Mouse (Mus musculus): ENCODE data around the gene Kel. TPM values are rescaled to one million over a fixed set of nuclear protein-coding genes. Genes with fewer than 3 reads are reported as not detected.

The Kel gene
- 7.7 and 10.9 TPM in 2 replicates for polyA plus RNA-seq (2016; fragmentation: Nextera tagmentation; extraction: Ambion mirVana)

DNA sequence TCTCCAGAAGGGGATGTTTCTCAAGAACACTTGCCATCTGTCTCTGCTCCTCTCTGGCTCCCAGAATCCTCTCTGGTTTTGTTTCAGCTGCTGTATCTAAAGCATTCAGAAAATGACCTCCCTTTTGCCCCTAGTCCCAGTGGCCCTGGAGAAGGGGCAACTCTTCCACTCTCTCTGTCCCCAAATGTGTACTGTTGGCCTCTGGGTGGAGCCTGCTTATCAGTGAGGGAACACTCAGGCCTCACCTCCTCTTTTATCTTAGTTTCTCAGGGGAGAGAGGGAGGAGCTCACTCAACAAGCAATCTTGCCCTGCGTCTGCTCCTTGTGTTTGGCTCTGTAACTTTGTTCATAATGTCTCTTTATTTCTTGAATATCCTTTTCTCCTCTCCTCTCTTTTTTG is at the start of gene Kel:
Gene Kel (minus strand): TSS at position 217 of the 400 bp plus-strand sequence.
- Histone ChIP-seq H3K27me3 (ENCODE audit: poor library complexity, severe bottlenecking) (no peaks in the 10 kb centered on the region), H3K4me1 (no peaks in the 10 kb centered on the region), H3K4me3 (peak within 1 kb of the TSS; percentile 20; the same call in 1 of the 2 replicates), H3K27ac (peak within 1 kb of the TSS; percentile 60), H3K36me3 (replicated peaks) (no peaks in the 10 kb centered on the region), H3K9me3 (no peaks in the 10 kb centered on the region)
- DNase-seq (ENCODE audit: extremely low spot score, low spot score) = no peak
- 54% methylated on average over 1 of the region's 1 CpGs for WGBS

DNA sequence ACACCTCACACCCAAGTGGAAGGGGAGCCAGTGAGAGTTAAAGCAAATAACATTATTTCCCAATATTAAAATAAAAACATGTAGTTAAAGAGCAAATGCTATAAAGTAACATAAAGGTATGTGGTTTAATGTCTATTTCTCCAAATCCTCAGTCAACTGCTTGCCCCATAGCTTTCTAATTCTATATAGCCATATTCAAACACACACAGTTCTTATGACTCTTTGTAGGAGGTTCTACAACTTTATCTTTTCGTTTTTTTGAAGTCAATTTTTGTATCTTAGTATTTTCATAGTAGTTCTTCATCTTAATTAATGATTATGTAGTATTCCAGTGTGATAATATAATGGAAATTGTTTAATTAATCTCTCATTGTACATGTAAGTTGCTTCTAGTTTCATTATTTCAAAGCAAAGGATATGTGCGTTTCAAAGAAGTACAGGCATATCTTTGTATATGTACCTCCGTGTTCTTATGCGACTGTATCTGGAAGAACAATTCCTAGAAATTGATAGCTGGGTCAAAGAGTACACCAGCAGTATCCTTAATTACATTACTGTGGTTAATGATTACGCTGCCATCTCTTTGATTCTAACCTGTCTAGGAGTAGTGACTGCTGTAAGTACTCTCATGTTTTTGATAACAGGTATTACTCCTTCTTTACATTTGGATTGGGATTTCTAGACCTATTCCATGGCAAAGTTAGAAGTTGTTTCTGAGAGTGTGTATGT is 40.7 kb upstream of the Kel start:
- Histone ChIP-seq H3K4me1 (no peaks in the 10 kb centered on the region), H3K27ac (no peak overlapping the region), H3K36me3 (replicated peaks) (no peaks in the 10 kb centered on the region), H3K9me3 (no peaks in the 10 kb centered on the region), H3K4me3 (no peak overlapping the region), H3K27me3 (ENCODE audit: poor library complexity, severe bottlenecking) (no peaks in the 10 kb centered on the region)
- 78% methylated on average over 5 of the region's 5 CpGs for WGBS
- DNase-seq (ENCODE audit: extremely low spot score, low spot score) = no peak

DNA sequence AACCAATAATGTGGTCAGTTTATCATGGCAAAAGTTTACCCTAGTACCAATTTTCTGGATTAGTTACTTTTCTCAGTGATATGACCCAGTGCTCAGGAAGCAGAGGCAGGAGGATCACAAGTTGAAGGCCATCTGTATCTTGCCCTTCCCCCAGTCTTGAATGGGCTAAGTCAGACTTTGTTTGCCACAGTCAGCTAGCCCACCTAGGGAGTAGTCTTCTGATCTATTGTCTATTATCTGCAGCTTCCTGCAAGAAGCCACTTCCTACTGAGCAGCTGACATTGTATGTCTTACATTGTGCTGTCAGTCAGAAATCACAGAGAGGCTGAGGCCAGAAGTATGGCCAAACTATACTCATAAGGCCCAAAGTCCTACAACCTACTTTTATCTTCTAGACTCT is 37.0 kb upstream of the Kel start:
- Histone ChIP-seq H3K36me3 (replicated peaks) (no peaks in the 10 kb centered on the region), H3K27me3 (ENCODE audit: poor library complexity, severe bottlenecking) (no peaks in the 10 kb centered on the region), H3K27ac (no peak overlapping the region), H3K4me3 (no peak overlapping the region), H3K4me1 (no peaks in the 10 kb centered on the region), H3K9me3 (no peaks in the 10 kb centered on the region)
- no peak for DNase-seq (ENCODE audit: extremely low spot score, low spot score)

DNA sequence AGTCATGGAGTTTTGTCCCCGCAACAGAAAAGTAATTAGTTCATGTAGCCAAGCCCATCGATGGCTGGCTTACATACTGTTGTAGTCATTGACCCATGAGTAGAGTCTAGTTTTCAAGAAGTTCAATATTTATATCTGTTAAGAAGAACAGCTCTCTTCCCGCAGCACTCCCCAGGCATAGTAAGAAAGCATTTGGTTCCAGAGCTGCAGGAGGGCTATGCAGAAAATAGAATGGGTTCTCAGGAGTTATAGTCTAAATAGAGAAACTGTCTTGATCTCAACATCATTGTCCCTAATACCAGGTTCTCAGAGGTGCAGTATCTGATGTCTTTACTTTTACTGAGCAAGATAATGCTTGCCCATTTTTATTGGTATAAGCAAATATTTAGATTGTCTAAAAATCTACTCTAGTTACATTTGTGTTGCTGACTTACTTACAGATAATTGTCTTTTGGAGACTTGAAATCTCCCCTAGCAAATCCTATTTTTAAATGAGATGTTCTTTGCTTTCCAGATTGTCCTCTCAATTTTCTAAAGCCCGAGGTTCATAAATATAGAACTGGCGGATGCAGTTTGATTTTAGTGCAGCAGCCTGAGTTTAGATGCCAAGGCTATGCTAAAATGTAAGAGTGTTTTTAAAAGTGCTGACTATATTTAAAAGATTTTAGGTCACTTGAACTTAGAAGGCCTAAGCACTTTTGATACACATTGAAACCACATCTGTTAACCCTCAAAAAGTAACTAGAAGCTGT is 30.8 kb upstream of the Kel start:
- Histone ChIP-seq H3K27ac (no peak overlapping the region), H3K36me3 (replicated peaks) (no peaks in the 10 kb centered on the region), H3K27me3 (ENCODE audit: poor library complexity, severe bottlenecking) (no peaks in the 10 kb centered on the region), H3K4me3 (no peak overlapping the region), H3K9me3 (no peaks in the 10 kb centered on the region), H3K4me1 (no peaks in the 10 kb centered on the region)
- 94% methylated on average over 5 of the region's 5 CpGs for WGBS
- no peak for DNase-seq (ENCODE audit: extremely low spot score, low spot score)

DNA sequence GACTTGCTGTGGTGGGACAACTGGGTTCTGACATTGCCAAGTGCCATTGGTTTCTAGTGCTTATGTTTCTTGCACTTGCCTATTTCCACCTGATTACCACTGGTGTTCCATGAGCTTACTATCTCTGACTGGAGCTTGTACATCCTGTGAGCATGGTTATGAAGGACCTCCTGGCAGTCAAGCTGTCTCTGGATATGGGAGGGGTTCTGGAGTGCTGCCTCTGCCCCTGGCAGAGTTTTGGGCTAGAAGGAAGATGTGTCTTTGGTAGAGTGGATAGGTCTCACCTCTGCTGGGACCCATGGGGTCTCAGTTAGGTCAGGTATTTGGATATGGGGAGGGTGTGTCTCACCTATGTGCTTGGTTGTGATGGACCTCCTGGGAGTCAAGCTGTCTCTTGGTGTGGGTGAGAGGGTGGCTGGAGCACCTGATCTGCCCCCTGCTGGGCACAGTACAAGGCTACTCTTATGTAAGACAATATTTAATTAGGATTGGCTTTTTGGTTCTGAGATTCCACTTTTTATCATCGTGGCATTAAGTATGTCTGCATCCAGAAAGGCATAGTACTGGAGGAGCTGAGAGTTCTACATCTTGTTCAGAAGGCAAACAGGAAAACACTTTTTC is 24.0 kb upstream of the Kel start:
- H3K9me3 ChIP-seq = no peaks in the 10 kb centered on the region
- no peak for DNase-seq (ENCODE audit: extremely low spot score, low spot score)
- H3K4me1 ChIP-seq = no peaks in the 10 kb centered on the region
- H3K27me3 ChIP-seq (ENCODE audit: poor library complexity, severe bottlenecking) = no peaks in the 10 kb centered on the region
- H3K27ac ChIP-seq = no peak overlapping the region
- H3K36me3 ChIP-seq (replicated peaks) = no peaks in the 10 kb centered on the region
- 82% methylated on average over 1 of the region's 1 CpGs for WGBS
- no peak overlapping the region for H3K4me3 ChIP-seq

DNA sequence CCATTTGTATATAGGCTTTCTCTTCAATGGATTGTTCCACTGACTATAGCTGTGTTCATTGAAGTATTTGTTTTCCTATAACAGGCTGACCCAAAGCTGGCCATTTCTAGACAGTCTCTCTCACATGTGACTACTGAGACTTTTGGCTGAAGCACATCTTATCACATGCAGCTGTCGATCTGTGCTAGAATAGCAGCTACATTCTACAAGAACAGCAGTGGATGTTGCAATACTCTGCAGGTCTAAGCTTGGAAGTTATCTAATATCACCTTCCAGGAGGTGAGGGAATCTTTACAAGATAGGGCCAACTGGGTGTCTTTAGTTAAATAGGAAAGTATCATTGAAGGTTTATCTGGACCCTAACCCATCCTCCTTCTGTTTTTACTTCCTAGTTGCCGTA is 17.3 kb upstream of the Kel start:
- Histone ChIP-seq H3K4me3 (no peak overlapping the region), H3K9me3 (no peaks in the 10 kb centered on the region), H3K27me3 (ENCODE audit: poor library complexity, severe bottlenecking) (no peaks in the 10 kb centered on the region), H3K27ac (no peak overlapping the region), H3K36me3 (replicated peaks) (no peaks in the 10 kb centered on the region), H3K4me1 (no peaks in the 10 kb centered on the region)
- DNase-seq (ENCODE audit: extremely low spot score, low spot score) = no peak
- WGBS = 87% methylated on average over 2 of the region's 2 CpGs

DNA sequence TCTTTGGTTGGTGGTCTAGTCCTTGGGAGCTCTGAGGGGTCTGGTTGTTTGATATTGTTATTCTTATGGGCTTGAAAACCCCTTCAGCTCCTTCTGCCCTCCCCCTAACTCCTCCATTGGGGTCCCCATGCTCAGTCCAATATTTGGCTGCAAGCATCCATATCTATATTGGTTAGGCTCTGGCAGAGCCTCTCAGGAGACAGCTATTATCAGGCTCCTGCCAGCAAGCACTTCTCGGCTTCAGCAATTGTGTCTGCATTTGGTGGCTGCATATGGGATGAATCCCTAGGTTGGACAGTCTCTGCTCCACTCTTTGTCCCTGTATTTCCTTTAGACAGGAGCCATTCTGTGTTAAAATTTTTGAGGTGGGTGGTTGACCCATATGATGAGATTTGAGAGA is 6.1 kb upstream of the Kel start:
- WGBS = 84% methylated on average over 1 of the region's 1 CpGs
- Histone ChIP-seq H3K9me3 (no peaks in the 10 kb centered on the region), H3K4me1 (no peaks in the 10 kb centered on the region), H3K4me3 (no peak overlapping the region), H3K36me3 (replicated peaks) (no peaks in the 10 kb centered on the region), H3K27me3 (ENCODE audit: poor library complexity, severe bottlenecking) (no peaks in the 10 kb centered on the region), H3K27ac (no peak overlapping the region)
- DNase-seq (ENCODE audit: extremely low spot score, low spot score) = no peak

DNA sequence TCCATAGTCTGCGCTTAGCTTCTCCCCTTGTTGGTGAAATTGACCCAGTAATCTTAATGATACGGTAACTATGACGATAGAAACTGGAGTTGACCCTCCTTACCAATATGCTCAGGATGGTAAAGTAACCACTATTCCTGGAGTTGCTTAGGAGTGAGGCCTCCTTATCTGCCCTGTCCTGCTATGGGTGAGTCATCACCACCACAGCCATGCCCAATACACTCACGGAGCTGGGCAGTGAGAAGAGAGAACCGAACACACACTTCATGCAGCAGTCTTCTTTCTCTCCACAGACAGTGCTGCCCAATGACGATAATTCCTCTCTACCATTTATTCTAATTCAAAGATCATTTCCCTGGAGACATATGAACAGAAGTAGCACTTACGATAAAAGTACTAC is 2.1 kb upstream of the Kel start:
- Histone ChIP-seq H3K36me3 (replicated peaks) (no peaks in the 10 kb centered on the region), H3K27me3 (ENCODE audit: poor library complexity, severe bottlenecking) (no peaks in the 10 kb centered on the region), H3K4me1 (no peaks in the 10 kb centered on the region), H3K27ac (0 out of 2 replicates have a peak overlapping the region, but pooled peaks have one; percentile 30), H3K9me3 (no peaks in the 10 kb centered on the region), H3K4me3 (no peak overlapping the region)
- 92% methylated on average over 7 of the region's 7 CpGs for WGBS
- DNase-seq (ENCODE audit: extremely low spot score, low spot score) = no peak

DNA sequence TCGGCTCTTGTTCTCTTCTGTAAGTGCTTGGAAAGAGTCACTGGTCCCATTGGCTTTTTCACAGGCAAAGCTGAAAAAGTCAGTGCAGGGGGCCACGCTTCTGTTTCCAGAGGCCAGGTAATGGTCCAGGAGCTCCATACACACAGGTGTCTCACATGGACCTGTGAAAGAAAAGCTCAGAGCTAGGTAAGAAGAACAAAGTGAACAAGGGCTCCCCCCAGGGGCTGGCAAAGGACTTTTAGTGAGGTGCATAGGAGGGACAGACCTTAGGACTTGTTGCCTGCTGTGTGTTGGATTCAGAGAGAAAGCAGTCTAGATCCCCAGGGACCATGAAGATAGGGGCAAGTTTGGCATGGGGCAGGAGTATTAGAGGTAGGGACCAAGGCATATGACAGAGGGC is 1.2 kb downstream of the Kel start:
- Histone ChIP-seq H3K36me3 (replicated peaks) (no peaks in the 10 kb centered on the region), H3K9me3 (no peaks in the 10 kb centered on the region), H3K4me1 (no peaks in the 10 kb centered on the region), H3K4me3 (peak overlapping the region; percentile 20; the same call in 1 of the 2 replicates), H3K27ac (peak overlapping the region; percentile 60; the same call in 1 of the 2 replicates), H3K27me3 (ENCODE audit: poor library complexity, severe bottlenecking) (no peaks in the 10 kb centered on the region)
- WGBS = 80% methylated on average over 2 of the region's 2 CpGs
- DNase-seq (ENCODE audit: extremely low spot score, low spot score) = no peak

DNA sequence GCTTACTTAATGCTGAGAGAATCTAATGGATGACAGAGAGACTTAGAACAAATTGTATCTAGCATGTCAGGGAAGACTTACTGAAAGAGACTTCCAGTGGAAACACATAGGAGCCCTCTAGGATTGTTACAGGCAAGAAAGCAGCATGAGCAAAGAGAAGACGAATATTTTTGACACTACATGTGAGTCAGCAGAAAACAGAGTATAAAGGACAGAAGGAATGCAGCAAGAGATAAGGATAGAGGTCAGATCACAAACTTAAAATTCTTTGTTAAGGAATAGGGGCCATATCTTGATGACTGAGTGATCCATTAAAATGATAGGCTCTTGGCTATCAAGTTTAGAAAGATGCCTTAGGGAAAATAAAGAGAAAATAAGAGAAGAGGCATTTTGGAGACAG is 2.9 kb downstream of the Kel start:
- Histone ChIP-seq H3K4me1 (no peaks in the 10 kb centered on the region), H3K27me3 (ENCODE audit: poor library complexity, severe bottlenecking) (no peaks in the 10 kb centered on the region), H3K36me3 (replicated peaks) (no peaks in the 10 kb centered on the region), H3K27ac (no peak overlapping the region), H3K4me3 (no peak overlapping the region), H3K9me3 (no peaks in the 10 kb centered on the region)
- no peak for DNase-seq (ENCODE audit: extremely low spot score, low spot score)
- WGBS = 88% methylated on average over 1 of the region's 1 CpGs

DNA sequence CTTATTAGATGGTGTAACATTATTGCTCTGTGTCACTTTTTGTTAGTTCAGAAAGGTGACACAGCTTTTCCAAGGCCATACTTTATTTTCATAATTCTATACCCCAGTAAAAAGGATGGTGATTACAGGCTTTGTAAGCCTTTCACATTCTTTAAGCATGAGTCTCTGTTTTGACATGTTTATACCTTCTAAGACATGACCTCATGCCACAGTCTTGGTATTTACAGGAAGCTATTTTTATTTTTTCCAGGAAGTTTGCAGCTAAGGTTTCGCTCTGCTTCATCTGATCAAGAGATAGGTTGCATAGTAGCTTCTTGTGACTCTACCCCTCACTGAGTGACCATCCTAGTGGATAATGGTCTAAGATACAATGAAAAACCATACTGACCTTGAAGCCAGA is 9.7 kb downstream of the Kel start:
- Histone ChIP-seq H3K9me3 (no peaks in the 10 kb centered on the region), H3K4me1 (no peaks in the 10 kb centered on the region), H3K36me3 (replicated peaks) (no peaks in the 10 kb centered on the region), H3K27me3 (ENCODE audit: poor library complexity, severe bottlenecking) (no peaks in the 10 kb centered on the region), H3K4me3 (no peak overlapping the region), H3K27ac (no peak overlapping the region)
- no peak for DNase-seq (ENCODE audit: extremely low spot score, low spot score)
- WGBS = 92% methylated on average over 1 of the region's 1 CpGs

DNA sequence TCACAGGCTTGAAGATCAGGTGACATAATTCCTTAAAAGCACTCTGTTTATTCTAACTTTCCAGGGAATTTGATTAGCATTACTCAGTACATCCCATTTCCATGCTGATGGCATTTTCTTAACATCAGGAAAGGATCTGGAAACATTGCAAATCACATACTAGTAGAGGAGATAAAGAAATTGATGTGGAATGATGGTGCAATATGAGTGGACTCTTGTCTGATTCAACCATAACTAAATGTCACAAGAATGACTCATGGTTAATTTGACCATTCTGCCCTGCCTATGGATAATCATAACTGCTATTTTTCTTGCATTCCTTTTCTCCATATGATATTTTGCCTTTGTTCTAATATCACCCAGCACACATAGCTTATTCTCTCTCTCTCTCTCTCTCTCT is 11.9 kb downstream of the Kel start:
- DNase-seq (ENCODE audit: extremely low spot score, low spot score) = no peak
- Histone ChIP-seq H3K27me3 (ENCODE audit: poor library complexity, severe bottlenecking) (no peaks in the 10 kb centered on the region), H3K4me1 (no peaks in the 10 kb centered on the region)

DNA sequence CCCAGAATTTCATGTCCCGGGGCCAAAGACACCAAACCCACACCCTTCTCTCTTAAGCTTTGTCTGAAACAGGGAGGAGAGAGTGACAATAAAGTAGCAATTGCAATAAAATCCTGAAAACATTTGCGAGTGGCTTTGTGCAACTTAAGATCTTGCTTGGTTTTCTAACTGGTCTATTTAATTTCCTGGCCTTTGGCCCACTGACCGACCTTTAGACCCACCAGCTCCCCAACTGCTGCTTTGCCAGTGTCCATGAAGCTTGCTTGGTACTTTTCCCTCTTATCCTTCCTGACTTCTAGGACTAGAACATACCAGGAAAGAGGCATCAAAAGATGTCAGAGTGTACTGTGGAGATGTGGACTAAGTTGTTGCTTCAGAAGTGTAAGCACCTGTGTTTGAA is 18.5 kb downstream of the Kel start:
- no peaks in the 10 kb centered on the region for H3K36me3 ChIP-seq (replicated peaks)
- WGBS = 82% methylated on average over 3 of the region's 3 CpGs
- H3K27ac ChIP-seq = no peak overlapping the region
- no peaks in the 10 kb centered on the region for H3K4me1 ChIP-seq
- H3K9me3 ChIP-seq = no peaks in the 10 kb centered on the region
- H3K27me3 ChIP-seq (ENCODE audit: poor library complexity, severe bottlenecking) = no peaks in the 10 kb centered on the region
- no peak overlapping the region for H3K4me3 ChIP-seq
- DNase-seq (ENCODE audit: extremely low spot score, low spot score) = no peak

More for the DNA sequence above, 11.9 kb downstream of the Kel start:
- Histone ChIP-seq H3K9me3 (no peaks in the 10 kb centered on the region), H3K27ac (no peak overlapping the region), H3K36me3 (replicated peaks) (no peaks in the 10 kb centered on the region), H3K4me3 (no peak overlapping the region)

Measured in forebrain, embryonic 10.5 days (tissue).